Mouse (Mus musculus): Measurements from ENCODE around the gene Ccdc88c.

DNA sequence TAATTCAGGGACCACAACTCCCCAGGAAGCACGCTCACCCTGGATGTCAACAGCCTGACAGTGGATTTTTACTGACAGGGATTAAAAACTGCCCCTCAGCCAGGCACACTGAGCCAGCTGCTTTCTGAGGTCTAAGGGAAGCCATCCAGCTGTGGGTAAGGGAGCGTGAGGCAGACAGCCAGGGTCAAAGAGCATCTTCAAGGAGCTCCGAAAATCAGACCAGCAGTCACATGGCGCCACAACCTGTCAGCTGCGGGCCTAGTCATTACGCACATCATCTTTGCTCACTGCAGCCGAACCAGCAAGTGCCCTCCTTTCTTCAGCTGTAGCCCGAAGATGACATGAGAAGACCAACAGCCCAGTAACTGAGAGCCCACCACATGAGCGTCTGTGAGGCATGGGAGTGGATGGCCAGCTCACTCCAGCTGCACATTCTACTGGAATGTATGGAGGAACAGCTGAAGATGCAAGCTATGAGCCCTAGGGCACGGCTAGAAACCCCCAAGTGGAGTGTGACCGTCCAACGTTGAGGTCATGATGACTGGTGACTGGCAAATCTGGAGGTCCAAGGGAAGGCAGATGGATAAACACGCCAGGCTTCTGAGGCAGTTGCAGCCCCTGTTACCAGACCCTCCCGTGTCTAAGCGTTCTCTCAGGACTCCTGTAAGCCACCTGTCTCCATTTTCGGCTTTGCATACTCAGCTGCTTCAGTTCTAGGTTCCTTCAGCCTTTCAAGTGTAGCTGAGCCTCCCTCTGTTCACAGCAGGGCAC lies 33.1 kb downstream of the Ccdc88c start:
- TF ChIP-seq EP300 (IDR thresholded peaks at IDR 0.05; ENCODE audit: low read depth) (no peak), CTCF (IDR thresholded peaks at IDR 0.05; ENCODE audit: low read depth) (no peak)

All from liver, embryonic 14.5 days (tissue).